Mouse (Mus musculus): Measurements from ENCODE around the gene Lrrn2. TPM values are rescaled to one million over a fixed set of nuclear protein-coding genes. Genes with fewer than 3 reads are reported as not detected.

Gene Lrrn2
- polyA plus RNA-seq, 1 experiment from 2014 or later: 56.8 TPM

Small RNA genes within 50 kb of the gene (microRNA-seq; reads per million reads assigned to microRNA genes)
- not detected for gene Gm44300

Other genes with a start within 250 kb of the Lrrn2 start
- 46.0 and 52.3 TPM in 2 replicates for gene Nfasc, start 138.5 kb upstream of the Lrrn2 start, polyA plus RNA-seq (2015; fragmentation: Nextera tagmentation; extraction: Ambion mirVana)
- gene Mdm4, start 150.3 kb downstream of the Lrrn2 start, polyA plus RNA-seq (2015; fragmentation: Nextera tagmentation; extraction: Ambion mirVana): 44.3 and 45.4 TPM in 2 replicates
- 16.2 and 17.1 TPM in 2 replicates for gene Pik3c2b, start 165.4 kb downstream of the Lrrn2 start, polyA plus RNA-seq (2015; fragmentation: Nextera tagmentation; extraction: Ambion mirVana)

Data from midbrain, embryonic 15.5 days (tissue).